Mouse (Mus musculus) heart, embryonic 11.5 days (tissue): ENCODE data around the gene Sh2b2. TPM values are rescaled to one million over a fixed set of nuclear protein-coding genes. Genes with fewer than 3 reads are reported as not detected.

Experiments used
- ATAC-seq: fragments of 200-750 bp; cut with Nextera tagmentation; replicated peaks from 2 replicates; pipeline ENCODE4 v1.8.0; 2017; ENCODE audit warnings: moderate library complexity; ENCODE audit not compliant: insufficient number of reproducible peaks, low FRiP score, low TSS enrichment
- H3K27ac ChIP-seq: fragments of 300-500 bp; sonication (generic); 2 replicates; pipeline ENCODE4 v1.5.1; 2014; ENCODE audit warnings: mild to moderate bottlenecking, low read depth, low read length
- H3K27me3 ChIP-seq: fragments of 300-500 bp; sonication (generic); 2 replicates; pipeline ENCODE4 v1.6.1; 2014; ENCODE audit warnings: mild to moderate bottlenecking, low read length, mixed read lengths; ENCODE audit not compliant: control insufficient read depth, insufficient read depth
- H3K36me3 ChIP-seq: fragments of 300-500 bp; sonication (generic); 2 replicates; pipeline ENCODE4 v1.6.1; 2014; ENCODE audit warnings: mild to moderate bottlenecking, low read length, moderate library complexity, mixed read lengths; ENCODE audit not compliant: control insufficient read depth, insufficient read depth
- H3K4me1 ChIP-seq: fragments of 300-500 bp; sonication (generic); 2 replicates; pipeline ENCODE4 v1.6.1; 2014; ENCODE audit warnings: low read length; ENCODE audit not compliant: control insufficient read depth, insufficient read depth
- H3K4me2 ChIP-seq: fragments of 300-500 bp; sonication (generic); 2 replicates; pipeline ENCODE4 v1.6.1; 2014; ENCODE audit warnings: mild to moderate bottlenecking, moderate library complexity
- H3K4me3 ChIP-seq: fragments of 300-500 bp; sonication (generic); 2 replicates; pipeline ENCODE4 v1.5.1; 2014; ENCODE audit warnings: low read depth, low read length
- H3K9ac ChIP-seq: fragments of 300-500 bp; sonication (generic); 2 replicates; pipeline ENCODE4 v1.6.1; 2014; ENCODE audit warnings: mild to moderate bottlenecking, low read depth, low read length, moderate library complexity
- H3K9me3 ChIP-seq: fragments of 300-500 bp; sonication (generic); replicated peaks from 2 replicates; pipeline ENCODE4 v1.6.1; 2016; ENCODE audit warnings: low read length; ENCODE audit not compliant: control insufficient read depth
- WGBS: fragments of 180-500 bp; shearing (Covaris S2); extraction: QIAGEN DNeasy Blood & Tissue Kit; methylation state at CpG from one replicate; pipeline ENCODE4 v1.1.7; 2014; ENCODE audit not compliant: insufficient replicate concordance; 5-methylcytosine and 5-hydroxymethylcytosine counted together
- polyA plus RNA-seq: library from polyadenylated mRNA; unstranded; fragments of >200 nt; fragmentation: Nextera tagmentation; extraction: Ambion mirVana; gene quantifications from 2 replicates; pipeline ENCODE4 v1.2.1, GENCODE M21; 2014

The Sh2b2 gene
- polyA plus RNA-seq = 0.72 and 1.2 TPM in 2 replicates

- H3K9ac ChIP-seq = no peak within 1 kb of the TSS
- H3K4me2 ChIP-seq = peak within 1 kb of the TSS; percentile 97
- H3K27ac ChIP-seq = no peak within 1 kb of the TSS
- H3K4me3 ChIP-seq = peak within 1 kb of the TSS; percentile 63
- 0 out of 2 replicates have a peak, but pooled peaks cover 3% of the 10 kb centered on the region for H3K36me3 ChIP-seq
- peaks cover 14% of the 10 kb centered on the region for H3K27me3 ChIP-seq
- no peak for ATAC-seq
- 66% methylated on average over 2 of the region's 2 CpGs for WGBS
- no peaks in the 10 kb centered on the region for H3K9me3 ChIP-seq
- peaks cover 9% of the 10 kb centered on the region; the same call in 1 of the 2 replicates for H3K4me1 ChIP-seq
Measured at GRCm38 (mm10) chr5:136246452-136246838, at the start of gene Sh2b2. Sh2b2 (minus strand) TSS chr5:136246556.

- no peak for ATAC-seq
- WGBS = 58% methylated on average over 4 of the region's 4 CpGs
- Histone ChIP-seq H3K27me3 (no peaks in the 10 kb centered on the region), H3K4me2 (no peak overlapping the region), H3K4me3 (no peak overlapping the region), H3K9ac (no peak overlapping the region), H3K4me1 (peaks cover 11% of the 10 kb centered on the region), H3K27ac (peak overlapping the region; percentile 50), H3K9me3 (no peaks in the 10 kb centered on the region), H3K36me3 (0 out of 2 replicates have a peak, but pooled peaks cover 3% of the 10 kb centered on the region)
Measured at GRCm38 (mm10) chr5:136292971-136293418, 46.6 kb upstream of the Sh2b2 start.

- Histone ChIP-seq H3K4me3 (no peak overlapping the region), H3K9ac (no peak overlapping the region), H3K9me3 (no peaks in the 10 kb centered on the region), H3K27me3 (no peaks in the 10 kb centered on the region), H3K4me2 (no peak overlapping the region), H3K27ac (no peak overlapping the region), H3K4me1 (peaks cover 11% of the 10 kb centered on the region), H3K36me3 (0 out of 2 replicates have a peak, but pooled peaks cover 3% of the 10 kb centered on the region)
- ATAC-seq = no peak
- 75% methylated on average over 2 of the region's 2 CpGs for WGBS
Measured at GRCm38 (mm10) chr5:136292361-136292760, 46.0 kb upstream of the Sh2b2 start.

GRCm38 (mm10) chr5:136291562-136291961 lies 45.2 kb upstream of the Sh2b2 start:
- WGBS = 88% methylated on average over 2 of the region's 2 CpGs
- Histone ChIP-seq H3K9me3 (no peaks in the 10 kb centered on the region), H3K36me3 (0 out of 2 replicates have a peak, but pooled peaks cover 5% of the 10 kb centered on the region)

GRCm38 (mm10) chr5:136289776-136290175 lies 43.4 kb upstream of the Sh2b2 start:
- H3K4me2 ChIP-seq = no peak overlapping the region
- H3K4me1 ChIP-seq = peaks cover 11% of the 10 kb centered on the region
- no peaks in the 10 kb centered on the region for H3K9me3 ChIP-seq
- WGBS = 65% methylated on average over 3 of the region's 3 CpGs
- H3K27ac ChIP-seq = no peak overlapping the region
- H3K36me3 ChIP-seq = peaks cover 12% of the 10 kb centered on the region
- ATAC-seq = no peak
- H3K27me3 ChIP-seq = no peaks in the 10 kb centered on the region
- H3K4me3 ChIP-seq = no peak overlapping the region
- no peak overlapping the region for H3K9ac ChIP-seq

More at GRCm38 (mm10) chr5:136291562-136291961, 45.2 kb upstream of the Sh2b2 start:
- Histone ChIP-seq H3K4me2 (no peak overlapping the region), H3K27me3 (no peaks in the 10 kb centered on the region), H3K9ac (no peak overlapping the region), H3K27ac (no peak overlapping the region), H3K4me1 (peaks cover 11% of the 10 kb centered on the region), H3K4me3 (no peak overlapping the region)
- ATAC-seq = no peak

- no peak for ATAC-seq
- H3K4me1 ChIP-seq = peaks cover 10% of the 10 kb centered on the region
- H3K9me3 ChIP-seq = no peaks in the 10 kb centered on the region
- H3K36me3 ChIP-seq = peaks cover 9% of the 10 kb centered on the region
- WGBS = 71% methylated on average over 6 of the region's 6 CpGs
- no peaks in the 10 kb centered on the region for H3K27me3 ChIP-seq
- no peak overlapping the region for H3K27ac ChIP-seq
- no peak overlapping the region for H3K4me3 ChIP-seq
- H3K4me2 ChIP-seq = no peak overlapping the region
- no peak overlapping the region for H3K9ac ChIP-seq
Measured at GRCm38 (mm10) chr5:136288351-136289081, 42.2 kb upstream of the Sh2b2 start.

GRCm38 (mm10) chr5:136286566-136286965 lies 40.2 kb upstream of the Sh2b2 start:
- 78% methylated on average over 6 of the region's 6 CpGs for WGBS
- H3K9me3 ChIP-seq = no peaks in the 10 kb centered on the region
- H3K4me3 ChIP-seq = no peak overlapping the region
- peaks cover 13% of the 10 kb centered on the region for H3K36me3 ChIP-seq
- no peak for ATAC-seq
- no peak overlapping the region for H3K27ac ChIP-seq
- H3K4me2 ChIP-seq = no peak overlapping the region
- no peak overlapping the region for H3K9ac ChIP-seq
- H3K4me1 ChIP-seq = peaks cover 2% of the 10 kb centered on the region; the same call in 1 of the 2 replicates
- no peaks in the 10 kb centered on the region for H3K27me3 ChIP-seq

- no peak for ATAC-seq
- Histone ChIP-seq H3K27me3 (no peaks in the 10 kb centered on the region), H3K4me3 (no peak overlapping the region), H3K9ac (no peak overlapping the region), H3K9me3 (no peaks in the 10 kb centered on the region), H3K27ac (no peak overlapping the region), H3K36me3 (peaks cover 18% of the 10 kb centered on the region), H3K4me2 (no peak overlapping the region), H3K4me1 (peaks cover 2% of the 10 kb centered on the region; the same call in 1 of the 2 replicates)
- WGBS = 89% methylated on average over 7 of the region's 7 CpGs
Measured at GRCm38 (mm10) chr5:136285106-136285505, 38.8 kb upstream of the Sh2b2 start.
